Mouse (Mus musculus) limb, embryonic 14.5 days (tissue): ENCODE data around the gene Bnip3. TPM values are rescaled to one million over a fixed set of nuclear protein-coding genes. Genes with fewer than 3 reads are reported as not detected.
A peak's percentile ranks its signal among the peaks of the same experiment; 100 is the strongest.

ENCODE experiments used
- ATAC-seq: fragments of 200-750 bp; cut with Nextera tagmentation; 2 replicates; pipeline ENCODE4 v1.8.0; 2017; ENCODE audit warnings: low read depth, moderate number of reproducible peaks, moderate TSS enrichment; ENCODE audit not compliant: low FRiP score
- DNase-seq: peaks from one replicate; pipeline ENCODE4 v3.0.0-alpha.2; 2015; ENCODE audit warnings: low spot score
- H3K27ac ChIP-seq: fragments of 300-500 bp; sonication (generic); replicated peaks from 2 replicates; pipeline ENCODE4 v1.5.1; 2014; ENCODE audit warnings: low read depth, mild to moderate bottlenecking, low read length, moderate library complexity, mixed read lengths
- H3K27me3 ChIP-seq: fragments of 300-500 bp; sonication (generic); 2 replicates; pipeline ENCODE4 v1.6.1; 2014; ENCODE audit warnings: low read length, mixed read lengths; ENCODE audit not compliant: control insufficient read depth, insufficient read depth
- H3K36me3 ChIP-seq: fragments of 300-500 bp; sonication (generic); 2 replicates; pipeline ENCODE4 v1.6.1; 2014; ENCODE audit warnings: mild to moderate bottlenecking, low read length, moderate library complexity, mixed read lengths; ENCODE audit not compliant: control insufficient read depth, insufficient read depth
- H3K4me1 ChIP-seq: fragments of 300-500 bp; sonication (generic); 2 replicates; pipeline ENCODE4 v1.6.1; 2014; ENCODE audit warnings: antibody characterized with exemption, low read length, mixed read lengths; ENCODE audit not compliant: control insufficient read depth, insufficient read depth
- H3K4me2 ChIP-seq: fragments of 300-500 bp; sonication (generic); replicated peaks from 2 replicates; pipeline ENCODE4 v1.6.1; 2014; ENCODE audit warnings: low read depth, mild to moderate bottlenecking, low read length, moderate library complexity; ENCODE audit not compliant: severe bottlenecking
- H3K4me3 ChIP-seq: fragments of 300-500 bp; sonication (generic); replicated peaks from 2 replicates; pipeline ENCODE4 v1.5.1; 2014; ENCODE audit warnings: low read length
- H3K9ac ChIP-seq: fragments of 300-500 bp; sonication (generic); 2 replicates; pipeline ENCODE4 v1.6.1; 2014; ENCODE audit warnings: mild to moderate bottlenecking, low read depth, low read length, moderate library complexity; ENCODE audit not compliant: severe bottlenecking
- H3K9me3 ChIP-seq: fragments of 300-500 bp; sonication (generic); 2 replicates; pipeline ENCODE4 v1.6.1; 2016; ENCODE audit warnings: low read length; ENCODE audit not compliant: control insufficient read depth
- POLR2A ChIP-seq: fragments of 200-500 bp; IDR thresholded peaks from 2 replicates; pipeline ENCODE4 v1.8.0; 2012; ENCODE audit warnings: inconsistent platforms, mild to moderate bottlenecking, moderate library complexity, borderline replicate concordance; ENCODE audit not compliant: insufficient read depth, insufficient read length; ENCODE audit errors: extremely low read depth
- WGBS: fragments of 180-500 bp; shearing (Covaris S2); extraction: QIAGEN DNeasy Blood & Tissue Kit; methylation state at CpG from one replicate; pipeline ENCODE4 v1.1.7; 2014; 5-methylcytosine and 5-hydroxymethylcytosine counted together
- polyA plus RNA-seq, 2 experiments: library from polyadenylated mRNA; depleted of rRNA in 1 of 2; stranded (reverse) in 1 of 2; unstranded in 1 of 2; fragments of >200 nt; fragmentation: Nextera tagmentation in 1 of 2; extraction: Ambion mirVana in 1 of 2; gene quantifications; 2 replicates each; pipeline versions ENCODE4 v1.2.1 to v1.2.3; 2012 to 2014

The Bnip3 gene
- polyA plus RNA-seq, 2 experiments: 51.5 to 92.1 TPM

DNA sequence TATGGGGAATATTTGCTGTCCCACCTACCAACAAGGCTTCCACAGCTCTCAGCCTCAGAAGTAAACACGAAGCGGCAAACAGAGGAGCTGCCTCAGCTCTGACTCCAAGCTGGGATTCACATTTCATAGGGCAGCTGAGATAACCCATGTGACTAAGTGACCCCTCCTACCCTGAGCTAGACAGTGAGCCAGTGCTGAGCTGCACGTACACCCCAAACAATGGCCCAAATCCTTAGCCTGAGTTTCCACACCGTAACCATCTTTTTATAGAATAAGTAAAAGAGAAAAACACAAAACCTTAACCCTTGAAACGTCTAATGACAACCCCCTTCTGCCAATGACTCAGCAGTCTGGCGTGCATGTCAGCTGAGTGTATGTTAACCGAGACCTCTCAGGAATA, 2.3 kb downstream of the Bnip3 start:
- WGBS: 4% methylated on average over 7 of the region's 7 CpGs
- H3K27me3 ChIP-seq: no peaks in the 10 kb centered on the region
- peak overlapping the region; percentile 81 for H3K4me3 ChIP-seq
- peak; percentile 64 for DNase-seq
- peak; percentile 42; the same call in 1 of the 2 replicates for ATAC-seq
- TF ChIP-seq POLR2A: no peak
- no peaks in the 10 kb centered on the region for H3K36me3 ChIP-seq
- peak overlapping the region; percentile 31; the same call in 1 of the 2 replicates for H3K9ac ChIP-seq
- H3K4me1 ChIP-seq: peaks cover 31% of the 10 kb centered on the region
- H3K27ac ChIP-seq: no peak overlapping the region; the same call in 1 of the 2 replicates
- H3K4me2 ChIP-seq: peak overlapping the region; percentile 75
- H3K9me3 ChIP-seq: no peaks in the 10 kb centered on the region

DNA sequence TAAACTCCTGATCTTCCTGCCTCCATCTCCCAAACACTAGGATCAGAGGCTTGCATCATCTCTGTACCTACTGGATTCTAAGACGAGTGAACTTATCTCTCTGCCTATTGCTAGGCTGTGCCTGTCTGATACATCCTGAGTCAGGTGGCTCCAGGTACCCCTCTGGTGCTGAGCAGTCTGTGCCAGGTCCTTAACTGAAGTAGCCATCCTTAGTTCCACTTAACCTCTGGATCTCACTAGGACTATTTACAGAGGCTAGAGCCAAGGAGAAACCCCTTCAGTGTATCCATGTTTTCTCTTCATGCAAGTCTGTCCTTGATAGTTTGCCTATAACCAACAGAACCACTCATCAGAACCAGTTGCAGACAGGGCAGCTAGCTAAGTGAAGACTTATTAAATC, 2.9 kb downstream of the Bnip3 start:
- Histone ChIP-seq H3K27me3 (no peaks in the 10 kb centered on the region), H3K9me3 (no peaks in the 10 kb centered on the region), H3K4me1 (peaks cover 31% of the 10 kb centered on the region), H3K9ac (no peak overlapping the region), H3K4me3 (peak overlapping the region; percentile 81), H3K36me3 (no peaks in the 10 kb centered on the region), H3K27ac (no peak overlapping the region), H3K4me2 (peak overlapping the region; percentile 75)
- TF ChIP-seq POLR2A: no peak
- no peak for ATAC-seq
- no peak for DNase-seq
- WGBS: 76% methylated on average over 1 of the region's 1 CpGs

DNA sequence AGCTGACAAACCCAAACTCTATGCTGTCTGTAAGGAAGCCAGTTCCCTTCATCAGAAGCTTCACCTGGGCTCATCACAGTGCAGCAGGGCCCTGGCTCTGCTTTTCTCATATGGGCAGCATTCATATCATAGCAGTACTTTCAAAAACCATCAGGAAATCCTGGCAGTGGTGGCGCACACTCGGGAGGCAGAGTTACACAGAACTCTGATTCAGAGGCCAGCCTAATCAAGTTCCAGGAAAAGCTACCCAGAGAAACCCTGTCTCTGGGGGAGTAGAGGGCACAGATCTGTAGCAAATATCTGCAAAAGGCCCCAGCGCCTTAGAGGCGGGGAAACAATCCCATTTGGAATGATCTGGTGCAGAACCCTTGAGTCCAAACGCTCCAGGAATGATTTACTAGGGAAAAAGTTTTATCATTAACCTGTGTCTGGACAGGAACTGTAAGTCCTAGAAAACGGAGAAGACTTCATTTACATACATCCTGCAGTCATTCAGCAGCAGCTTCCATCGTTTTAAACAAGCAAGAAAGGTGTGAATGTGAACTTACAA, 5.4 kb downstream of the Bnip3 start:
- 67% methylated on average over 7 of the region's 7 CpGs for WGBS
- Histone ChIP-seq H3K9ac (no peak overlapping the region), H3K27me3 (no peaks in the 10 kb centered on the region), H3K36me3 (no peaks in the 10 kb centered on the region), H3K4me1 (peaks cover 21% of the 10 kb centered on the region), H3K4me3 (no peak overlapping the region), H3K9me3 (no peaks in the 10 kb centered on the region), H3K4me2 (no peak overlapping the region), H3K27ac (no peak overlapping the region)
- DNase-seq: no peak
- no peak for ATAC-seq
- TF ChIP-seq POLR2A: no peak

DNA sequence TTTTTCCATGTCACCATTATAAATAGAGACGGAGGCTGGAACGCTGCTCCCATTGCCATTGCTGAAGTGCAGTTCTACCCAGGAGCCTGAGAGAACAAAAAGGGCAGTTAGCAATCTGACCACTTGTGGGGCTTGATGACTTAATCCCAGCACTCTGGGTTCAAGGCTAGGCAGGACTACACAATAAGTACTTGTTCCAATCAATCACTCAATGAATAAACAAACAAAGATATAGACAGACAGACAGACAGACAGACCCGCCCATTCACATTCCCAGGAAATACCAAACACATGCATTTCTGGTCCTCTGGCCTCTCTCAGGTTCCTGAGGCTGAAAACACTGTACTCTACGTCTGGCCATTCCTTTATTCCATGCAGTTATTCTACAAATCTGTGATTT, 10.6 kb downstream of the Bnip3 start:
- Histone ChIP-seq H3K4me2 (no peak overlapping the region), H3K4me3 (no peak overlapping the region), H3K9me3 (no peaks in the 10 kb centered on the region), H3K4me1 (no peaks in the 10 kb centered on the region), H3K9ac (no peak overlapping the region), H3K27me3 (no peaks in the 10 kb centered on the region), H3K27ac (no peak overlapping the region), H3K36me3 (peaks cover 37% of the 10 kb centered on the region)
- no peak for TF ChIP-seq POLR2A
- ATAC-seq (no peak), DNase-seq (no peak)
- 79% methylated on average over 4 of the region's 4 CpGs for WGBS

DNA sequence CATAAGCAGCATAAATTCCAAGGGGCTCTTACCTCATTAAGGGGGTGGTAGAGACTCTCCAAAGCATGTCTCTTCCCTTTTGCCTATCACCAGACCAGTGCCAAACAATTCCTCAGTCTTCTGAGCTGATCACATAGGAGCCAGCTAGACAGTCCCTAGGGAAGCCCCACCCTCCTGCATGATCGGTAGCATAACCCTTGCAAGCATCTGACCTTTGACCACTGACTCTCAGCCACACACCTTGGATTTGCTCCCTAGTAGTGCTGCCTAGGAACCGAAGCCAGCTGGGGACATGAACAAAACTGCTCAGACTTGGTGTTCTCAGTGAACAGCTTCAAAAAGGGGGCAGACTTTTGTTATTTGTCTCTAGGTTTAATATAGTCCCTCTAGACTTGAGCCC, 11.2 kb downstream of the Bnip3 start:
- Histone ChIP-seq H3K9ac (no peak overlapping the region), H3K4me2 (no peak overlapping the region), H3K4me1 (no peaks in the 10 kb centered on the region), H3K36me3 (peaks cover 42% of the 10 kb centered on the region), H3K9me3 (no peaks in the 10 kb centered on the region), H3K4me3 (no peak overlapping the region), H3K27ac (no peak overlapping the region), H3K27me3 (no peaks in the 10 kb centered on the region)
- no peak for TF ChIP-seq POLR2A
- WGBS: 78% methylated on average over 2 of the region's 2 CpGs
- ATAC-seq (no peak), DNase-seq (no peak)
